Mouse (Mus musculus): ENCODE data around the gene Taf10.

- TF ChIP-seq CTCF (IDR thresholded peaks at IDR 0.05; ENCODE audit: borderline replicate concordance, insufficient read depth, low read depth, low read length) (no peak), POLR2A (IDR thresholded peaks at IDR 0.05; ENCODE audit: borderline replicate concordance, insufficient read depth, low read length) (no peak)
Observed at GRCm38 (mm10) chr7:105776026-105776425, 31.9 kb upstream of the Taf10 start.

Data from cerebellum, adult 2 months (tissue).